Mouse (Mus musculus): ENCODE results near the gene Gmip. TPM values are rescaled to one million over a fixed set of nuclear protein-coding genes. Genes with fewer than 3 reads are reported as not detected.

Gene Gmip
- total and polyA plus RNA-seq, 3 experiments: 25.4 to 81.8 (median 48.1) TPM

DNA sequence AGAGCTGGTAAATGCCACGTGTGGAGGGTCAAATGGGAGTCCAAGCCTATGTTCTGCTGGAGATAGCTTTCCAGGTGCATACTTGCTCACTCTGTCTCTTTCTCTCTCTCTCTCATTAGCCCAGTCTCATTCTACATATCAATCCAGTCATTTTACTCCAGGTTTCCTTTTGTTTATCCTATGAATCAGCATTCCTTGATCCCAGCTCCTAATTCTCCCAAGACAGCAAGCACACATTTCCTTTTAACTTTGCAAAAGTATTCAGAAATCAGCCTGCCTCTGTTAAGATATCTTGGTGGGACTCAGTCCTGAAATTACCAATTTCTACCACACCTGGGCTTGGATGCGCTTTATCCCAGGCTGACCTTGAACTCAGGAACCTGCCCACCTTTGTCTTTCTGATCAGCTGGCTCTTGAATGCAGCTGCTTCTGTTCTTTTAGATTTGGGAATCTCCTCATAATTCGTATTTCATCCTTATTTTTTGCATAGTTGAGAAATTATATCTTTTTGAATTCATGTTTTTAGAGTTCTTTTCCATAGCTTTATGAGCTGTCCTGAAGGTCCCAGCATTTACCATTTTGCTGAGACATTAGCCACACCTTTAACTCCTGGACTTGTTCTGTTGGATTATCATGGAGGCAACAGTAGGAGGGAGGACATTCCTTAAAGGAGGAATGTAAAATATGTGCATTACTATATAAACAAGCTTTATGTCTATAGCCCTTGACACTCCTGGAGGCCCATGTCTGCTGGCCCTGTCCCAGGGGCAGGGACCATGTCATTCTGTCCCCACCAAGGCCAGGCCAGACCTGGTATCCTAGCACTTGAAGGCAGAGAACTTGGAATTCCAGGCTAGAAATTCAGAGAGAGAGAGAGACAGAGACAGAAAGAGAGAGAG, 38.9 kb downstream of the Gmip start:
- H3K27ac ChIP-seq (ENCODE audit: insufficient read depth, low read depth): no peak overlapping the region
- dilution Hi-C loops (cut with MboI; ENCODE audit: extremely low pct_ligation_motif_present, extremely low pct_unique_long_range_greater_than_20kb, low sequenced_read_pairs): no loop called here
- in situ Hi-C loops (cut with MboI; ENCODE audit: low pct_ligation_motif_present, low pct_unique_long_range_greater_than_20kb, low sequenced_read_pairs): no loop called here
- H3K4me2 ChIP-seq (ENCODE audit: insufficient read depth, low read depth, poor library complexity, severe bottlenecking): no peak overlapping the region
- H3K9me3 ChIP-seq (replicated peaks; ENCODE audit: low read length): peaks cover 3% of the 10 kb centered on the region
- no peak overlapping the region for H3K4me3 ChIP-seq (replicated peaks in 1 of 3; ENCODE audit: low read depth in 2 of 3, low read length in 2 of 3, poor library complexity in 1 of 3)
- H3K36me3 ChIP-seq (replicated peaks in 1 of 2; ENCODE audit: control insufficient read depth in 1 of 2, insufficient read depth in 1 of 2, low read length in 1 of 2): no peaks in the 10 kb centered on the region
- no peak overlapping the region for H3K9ac ChIP-seq (ENCODE audit: insufficient read depth, low read depth)
- no peaks in the 10 kb centered on the region for H3K27me3 ChIP-seq (replicated peaks)
- H3K79me2 ChIP-seq (replicated peaks; ENCODE audit: control insufficient read depth, extremely low read depth, insufficient read depth, poor library complexity, severe bottlenecking): no peaks in the 10 kb centered on the region
- no peak for TF ChIP-seq TCF12 (IDR thresholded peaks at IDR 0.05; ENCODE audit: low read depth, low read length)
- no peak for TF ChIP-seq MAFK (IDR thresholded peaks at IDR 0.05; ENCODE audit: insufficient replicate concordance, low read length)
- no peak for TF ChIP-seq KAT2A (IDR thresholded peaks at IDR 0.05; ENCODE audit: insufficient replicate concordance, low read length)
- no peak for TF ChIP-seq NELFE (IDR thresholded peaks at IDR 0.05; ENCODE audit: low read depth, low read length)
- TF ChIP-seq USF1 (IDR thresholded peaks at IDR 0.05; ENCODE audit: low read depth, low read length): no peak
- TF ChIP-seq MEF2A (IDR thresholded peaks at IDR 0.05; ENCODE audit: borderline replicate concordance, low read depth, low read length): no peak
- TF ChIP-seq POLR2A (IDR thresholded peaks at IDR 0.05; ENCODE audit: low read depth, low read length): no peak
- no peak for TF ChIP-seq JUND (conservative IDR thresholded peaks at IDR 0.05; ENCODE audit: low read depth, low read length)
- no peak for TF ChIP-seq TBP (conservative IDR thresholded peaks at IDR 0.05; ENCODE audit: low read depth, low read length)
- no peak for TF ChIP-seq JUN (IDR thresholded peaks at IDR 0.05; ENCODE audit: insufficient read depth, low read depth, low read length)
- TF ChIP-seq SMC3 (IDR thresholded peaks at IDR 0.05; ENCODE audit: low read depth, low read length): no peak
- no peak for TF ChIP-seq SIN3A (IDR thresholded peaks at IDR 0.05; ENCODE audit: low read length)
- TF ChIP-seq RCOR1 (conservative IDR thresholded peaks at IDR 0.05; ENCODE audit: low read depth, low read length): no peak
- no peak for TF ChIP-seq MYC (IDR thresholded peaks at IDR 0.05; ENCODE audit: low read depth, low read length)
- no peak for TF ChIP-seq EP300 (IDR thresholded peaks at IDR 0.05; ENCODE audit: low read length)
- peaks cover 0 to 9% of the 10 kb centered on the region in 2 experiments; a peak in 2 of 4 replicates for H3K4me1 ChIP-seq (ENCODE audit: control insufficient read depth in 1 of 2, insufficient read depth in 2 of 2)
- DNase-seq (ENCODE audit: extremely low read depth): no peak

DNA sequence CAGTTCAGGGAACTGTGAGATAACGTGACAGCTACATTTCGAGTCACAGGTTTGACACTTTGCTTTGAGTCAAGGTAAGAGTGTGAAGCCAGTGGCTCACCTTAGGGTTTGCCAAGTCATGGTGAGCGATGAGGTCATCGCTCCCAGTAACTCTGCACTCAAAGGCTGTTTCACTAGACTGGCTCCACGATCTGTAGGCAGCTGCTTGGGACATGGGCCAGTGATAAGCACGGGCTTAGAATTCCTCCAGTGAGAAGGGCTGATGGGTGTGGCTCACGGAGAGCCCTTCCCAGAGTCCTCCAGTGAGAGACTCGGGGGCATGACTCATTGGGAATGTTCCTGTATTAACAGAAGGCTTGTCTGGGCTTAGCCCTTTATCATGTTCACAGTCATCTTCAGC, 40.5 kb downstream of the Gmip start:
- Histone ChIP-seq H3K36me3 (replicated peaks in 1 of 2; ENCODE audit: control insufficient read depth in 1 of 2, insufficient read depth in 1 of 2, low read length in 1 of 2) (no peaks in the 10 kb centered on the region), H3K4me2 (ENCODE audit: insufficient read depth, low read depth, poor library complexity, severe bottlenecking) (no peak overlapping the region), H3K79me2 (replicated peaks; ENCODE audit: control insufficient read depth, extremely low read depth, insufficient read depth, poor library complexity, severe bottlenecking) (no peaks in the 10 kb centered on the region), H3K9ac (ENCODE audit: insufficient read depth, low read depth) (no peak overlapping the region), H3K27me3 (replicated peaks) (no peaks in the 10 kb centered on the region), H3K4me1 (ENCODE audit: control insufficient read depth in 1 of 2, insufficient read depth in 2 of 2) (peaks cover 0 to 9% of the 10 kb centered on the region in 2 experiments; a peak in 2 of 4 replicates), H3K27ac (ENCODE audit: insufficient read depth, low read depth) (no peak overlapping the region), H3K9me3 (replicated peaks; ENCODE audit: low read length) (no peaks in the 10 kb centered on the region), H3K4me3 (replicated peaks in 1 of 3; ENCODE audit: low read depth in 2 of 3, low read length in 2 of 3, poor library complexity in 1 of 3) (no peak overlapping the region)
- DNase-seq (ENCODE audit: extremely low read depth): no peak
- in situ Hi-C loops (cut with MboI; ENCODE audit: low pct_ligation_motif_present, low pct_unique_long_range_greater_than_20kb, low sequenced_read_pairs): no loop called here
- dilution Hi-C loops (cut with MboI; ENCODE audit: extremely low pct_ligation_motif_present, extremely low pct_unique_long_range_greater_than_20kb, low sequenced_read_pairs): no loop called here
- TF ChIP-seq JUND (conservative IDR thresholded peaks at IDR 0.05; ENCODE audit: low read depth, low read length): no peak
